Mouse (Mus musculus) layer of hippocampus, adult 2 months (tissue): ENCODE measurements around the gene Qk. TPM values are rescaled to one million over a fixed set of nuclear protein-coding genes. Genes with fewer than 3 reads are reported as not detected.

Experiments used
- DNase-seq, 2 experiments: peaks; one replicate each; pipeline ENCODE4 v3.0.0; 2022; ENCODE audit warnings: low spot score in 2 of 2
- H3K27ac ChIP-seq: fragments of 200-600 bp; 2 replicates; pipeline ENCODE4 v1.8.1; 2022
- H3K4me3 ChIP-seq: fragments of 200-600 bp; 2 replicates; pipeline ENCODE4 v1.8.1; 2022; ENCODE audit warnings: mild to moderate bottlenecking
- CTCF ChIP-seq: fragments of 200-600 bp; conservative IDR thresholded peaks from 2 replicates; pipeline ENCODE4 v1.8.1; 2022; ENCODE audit warnings: antibody characterized with exemption, mild to moderate bottlenecking, moderate library complexity
- long read RNA-seq, 2 experiments: library from polyadenylated mRNA; stranded (forward); transcript quantifications; one replicate each; pipeline ENCODE4 v2.0.0; 2021; ENCODE audit warnings: borderline mapping rate in 2 of 2
- total RNA-seq, 2 experiments: library from RNA; stranded (reverse); gene quantifications; 2 replicates each; pipeline ENCODE4 v1.2.3; 2021

The Qk gene
- 100 to 1,000 TPM; 364 to 385 TPM for total RNA-seq
- long read RNA-seq, experiment 1, full-length matches to known transcripts = 147 of 206 reads
- long read RNA-seq, experiment 1, partial matches to known transcripts = 8 of 206 reads
- long read RNA-seq, experiment 1, other reads (novel, unspliced or antisense) = 51 of 206 reads
- long read RNA-seq, experiment 2, full-length matches to known transcripts = 201 of 295 reads
- long read RNA-seq, experiment 2, partial matches to known transcripts = 11 of 295 reads
- long read RNA-seq, experiment 2, other reads (novel, unspliced or antisense) = 83 of 295 reads

DNA sequence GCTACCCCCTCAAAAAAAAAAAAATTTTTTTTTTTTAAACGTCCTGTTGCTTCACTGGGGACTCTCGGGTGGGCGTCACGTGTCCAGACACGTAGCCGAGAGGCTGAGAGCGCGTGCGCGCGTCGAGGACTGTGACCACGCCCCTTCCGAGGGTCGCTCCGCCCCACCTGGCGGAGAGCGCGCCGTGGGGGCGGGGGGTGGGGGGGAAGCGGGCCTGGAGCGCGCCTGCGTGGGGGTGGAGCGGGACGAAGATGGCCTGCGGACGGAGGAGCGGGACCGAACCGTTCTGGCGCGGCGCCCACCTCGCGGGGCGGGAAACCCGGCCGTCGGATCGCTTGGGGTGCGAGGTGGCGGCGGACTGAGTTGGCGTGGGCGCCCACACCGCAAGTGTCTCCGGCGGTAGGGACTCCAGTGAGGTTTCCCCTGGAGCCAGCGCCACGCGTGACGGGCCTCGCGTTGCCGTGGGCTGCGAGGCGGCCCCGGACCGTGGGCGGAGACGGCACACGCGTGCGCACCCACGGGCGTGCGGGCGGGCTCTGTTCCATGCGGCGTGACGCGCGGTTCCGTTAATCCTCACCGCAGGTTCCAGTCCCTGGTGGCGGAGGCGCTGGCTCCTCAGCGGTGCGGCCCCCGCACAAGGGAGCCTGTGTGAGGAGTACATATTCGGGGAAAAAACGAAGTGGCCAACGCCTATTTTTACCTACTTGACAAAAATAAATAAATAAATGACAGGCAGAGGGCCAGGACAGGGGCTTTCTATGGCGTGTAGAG, at the start of gene Qk:
Qk (minus strand) TSS at position 170 of the 771 bp plus-strand sequence.
- H3K4me3 ChIP-seq = peak within 1 kb of the TSS; percentile 88
- H3K27ac ChIP-seq = peak within 1 kb of the TSS; percentile 100
- peak; percentile 91 to 92 for DNase-seq
- TF ChIP-seq CTCF = peak; percentile 33; the same call in 1 of the 2 replicates

DNA sequence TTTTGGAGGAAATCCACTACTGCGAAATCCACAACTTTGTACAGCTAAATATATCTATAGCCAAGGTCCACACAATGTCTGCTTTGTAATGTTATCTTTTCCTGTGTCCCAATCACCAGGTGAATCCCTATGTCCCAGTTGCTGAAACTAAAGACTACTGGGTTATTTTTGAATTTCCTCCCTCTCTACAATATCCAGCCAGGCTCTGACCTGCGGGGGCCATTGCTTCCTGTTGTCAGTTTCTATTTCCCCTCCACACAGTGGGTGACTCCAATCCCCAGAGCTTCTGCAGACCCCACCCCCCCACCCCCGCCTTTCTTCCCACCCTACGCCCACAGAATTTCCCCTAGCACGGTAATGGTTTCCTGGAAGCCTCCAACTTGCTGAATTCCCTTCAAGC, 47.4 kb upstream of the Qk start:
- peak overlapping the region; percentile 51; the same call in 1 of the 2 replicates for H3K27ac ChIP-seq
- H3K4me3 ChIP-seq = no peak overlapping the region
- TF ChIP-seq CTCF = no peak
- DNase-seq = no peak

DNA sequence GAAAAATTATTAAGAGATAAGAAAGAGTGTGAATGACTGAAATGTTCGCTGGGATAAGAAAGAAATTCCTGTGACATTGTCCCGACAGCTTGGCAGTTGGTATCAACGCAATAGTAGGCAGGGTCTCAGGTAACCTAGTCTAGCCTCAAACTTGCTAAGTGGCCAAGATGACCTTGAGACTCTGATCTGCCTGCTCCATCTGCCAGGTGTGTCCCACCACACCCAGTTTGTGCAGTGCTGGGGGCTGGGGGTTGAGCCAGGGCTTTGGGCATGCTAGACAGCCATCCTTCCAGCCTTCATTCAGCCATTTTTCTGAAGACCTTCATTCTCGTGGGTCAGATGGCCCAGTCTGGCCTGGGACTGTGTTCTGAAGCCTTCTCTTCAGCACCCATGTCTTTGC, 46.9 kb upstream of the Qk start:
- no peak for TF ChIP-seq CTCF
- H3K4me3 ChIP-seq = no peak overlapping the region

DNA sequence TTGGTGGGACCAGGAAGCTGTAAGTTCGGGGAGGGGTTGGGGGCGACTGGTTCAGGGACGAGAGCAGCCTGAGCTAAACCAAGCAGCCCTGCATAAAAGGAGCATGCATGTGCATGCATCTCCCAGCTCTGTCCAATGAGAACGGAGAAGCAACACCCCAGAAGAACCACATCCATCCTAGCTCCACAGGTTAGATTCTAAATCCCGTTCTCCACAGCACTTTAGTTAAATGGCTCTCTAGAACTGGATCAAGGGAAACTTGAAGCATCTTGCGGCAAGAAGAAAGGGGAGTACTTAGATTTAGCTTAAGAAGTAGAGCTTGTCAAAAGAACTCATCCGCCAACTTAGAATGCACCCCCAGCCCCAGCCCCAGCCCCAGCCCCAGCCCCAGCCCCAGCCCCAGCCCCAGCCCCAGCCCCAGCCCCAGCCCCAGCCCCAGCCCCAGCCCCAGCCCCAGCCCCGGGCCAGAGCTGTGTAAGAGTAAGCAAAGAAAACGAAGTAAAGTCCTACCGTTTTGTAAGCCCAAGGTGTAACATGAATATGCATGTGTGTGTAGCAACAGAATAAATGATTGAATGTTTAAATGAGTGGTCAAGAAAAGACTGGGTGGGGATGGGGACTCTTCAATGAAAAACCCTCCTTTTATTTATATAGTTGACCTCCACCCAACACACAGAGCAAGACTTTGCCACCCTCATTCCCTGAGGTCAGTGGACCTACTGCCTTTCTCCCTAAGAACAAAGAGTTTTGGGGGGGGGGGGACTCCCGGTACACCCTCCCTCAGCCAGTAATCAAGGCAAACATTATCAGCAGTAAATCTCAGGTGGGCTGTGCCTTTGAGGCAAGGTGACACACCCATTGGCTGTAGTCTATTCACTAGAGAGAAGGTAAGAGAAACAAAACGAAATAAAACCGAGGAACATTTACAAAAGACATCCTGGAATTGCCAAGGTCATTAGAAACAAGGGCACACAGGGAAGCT, 46.1 kb upstream of the Qk start:
- no peak overlapping the region for H3K4me3 ChIP-seq
- TF ChIP-seq CTCF = no peak
- no peak overlapping the region for H3K27ac ChIP-seq
- no peak for DNase-seq

More for the DNA sequence above, 46.9 kb upstream of the Qk start:
- peak overlapping the region; percentile 51; the same call in 1 of the 2 replicates for H3K27ac ChIP-seq
- no peak for DNase-seq

DNA sequence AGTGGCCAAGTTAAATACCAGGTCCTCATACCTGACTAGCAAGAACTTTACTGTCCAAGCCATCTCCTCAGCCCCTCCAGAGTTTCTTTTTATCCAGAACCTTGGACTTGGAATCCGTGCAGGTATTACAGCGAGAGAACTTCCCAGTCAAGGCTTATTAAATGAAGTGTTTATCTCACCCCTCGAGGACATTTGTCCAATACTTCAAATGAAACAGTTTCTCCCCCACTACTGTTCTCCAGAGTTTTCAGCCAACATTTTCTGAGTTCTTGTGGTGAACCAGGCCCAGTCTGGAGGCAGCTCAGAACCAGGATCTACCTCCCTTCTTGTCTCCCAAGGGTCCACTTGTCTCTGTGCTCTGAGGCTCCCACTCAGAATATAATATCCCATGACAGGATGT, 43.5 kb upstream of the Qk start:
- Histone ChIP-seq H3K27ac (no peak overlapping the region), H3K4me3 (no peak overlapping the region)
- TF ChIP-seq CTCF = no peak
- DNase-seq = no peak

DNA sequence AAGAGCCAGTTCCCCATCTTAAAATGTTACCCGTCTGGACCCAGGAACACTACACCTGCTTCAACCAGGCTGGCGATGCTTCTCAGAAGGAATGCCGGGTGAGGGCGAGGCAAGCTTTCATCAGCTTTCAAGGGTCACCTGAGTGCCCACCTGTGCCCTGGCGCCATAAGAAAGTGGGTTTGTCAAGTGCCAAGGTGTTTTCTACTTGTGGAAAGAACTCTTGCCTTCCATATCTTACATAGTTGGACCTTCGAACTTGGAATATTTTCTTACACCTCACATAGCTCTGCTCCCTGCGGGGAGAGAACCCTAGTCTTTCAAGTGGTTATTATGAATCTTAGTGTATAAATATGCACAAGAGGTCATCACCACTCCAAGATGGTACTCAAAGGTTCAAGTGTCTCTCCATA, 42.2 kb upstream of the Qk start:
- DNase-seq = no peak
- Histone ChIP-seq H3K4me3 (no peak overlapping the region), H3K27ac (no peak overlapping the region)
- no peak for TF ChIP-seq CTCF

DNA sequence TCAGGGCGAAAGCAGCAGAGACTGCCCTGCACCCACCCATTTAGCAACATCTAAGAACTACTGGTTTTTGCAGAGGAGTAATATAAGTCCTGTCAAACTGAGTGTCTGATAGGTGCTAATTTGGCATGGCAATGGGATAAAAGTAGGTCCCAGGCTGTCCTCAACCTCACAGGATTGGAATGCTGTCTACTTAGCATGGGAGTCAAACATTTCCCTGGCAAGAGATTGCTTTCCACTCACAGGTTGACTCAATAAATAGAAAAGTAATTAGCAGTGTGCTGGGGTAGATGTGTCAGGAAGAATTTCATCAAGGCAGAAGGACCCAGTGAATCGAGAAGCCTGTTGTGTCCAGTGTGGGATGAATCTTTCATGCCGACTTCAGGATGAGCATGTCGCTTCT, 41.1 kb upstream of the Qk start:
- no peak for DNase-seq
- TF ChIP-seq CTCF = no peak
- peak overlapping the region; percentile 51; the same call in 1 of the 2 replicates for H3K27ac ChIP-seq
- H3K4me3 ChIP-seq = no peak overlapping the region

DNA sequence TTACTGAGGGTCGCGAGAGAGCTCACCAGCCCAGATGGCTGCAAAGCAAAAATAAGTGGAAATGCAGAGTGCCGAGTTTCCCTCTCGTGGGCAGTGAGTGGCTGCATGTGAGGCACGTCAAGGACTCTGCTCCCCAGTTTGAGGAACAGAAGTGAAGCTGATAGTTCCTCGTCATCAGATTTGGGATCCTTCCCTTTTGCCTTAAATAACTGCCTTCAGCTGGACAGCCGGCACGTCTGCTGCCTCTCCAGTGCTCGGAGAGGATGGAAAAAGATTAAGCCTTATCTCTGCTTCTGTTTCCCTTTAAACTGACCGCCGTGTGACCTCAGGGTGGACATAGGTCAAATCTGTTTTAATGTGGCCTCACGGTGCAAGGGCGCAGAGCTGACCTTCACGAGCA, 39.8 kb upstream of the Qk start:
- DNase-seq = no peak
- TF ChIP-seq CTCF = no peak
- Histone ChIP-seq H3K27ac (no peak overlapping the region), H3K4me3 (no peak overlapping the region)

DNA sequence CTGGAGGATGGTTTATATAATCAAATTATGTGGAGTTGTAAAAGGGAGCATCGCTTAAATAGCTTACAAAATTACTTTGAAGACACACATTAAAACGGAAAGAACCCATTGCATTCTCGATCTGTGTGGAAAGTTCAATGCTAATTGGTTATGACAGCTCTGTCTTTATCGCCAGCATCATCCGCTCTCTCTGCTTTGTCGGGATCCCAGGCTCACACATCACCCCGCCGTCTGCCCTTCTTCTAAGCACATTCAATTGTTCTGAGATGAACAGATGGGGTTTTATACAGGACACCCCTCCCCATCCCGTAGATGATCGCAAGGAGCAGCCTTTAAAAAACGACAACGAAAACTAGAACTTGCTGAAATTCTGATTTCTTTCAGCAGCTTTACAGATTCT, 37.7 kb upstream of the Qk start:
- no peak for TF ChIP-seq CTCF
- DNase-seq = peak in 1 of 2 experiments; percentile 39
- Histone ChIP-seq H3K4me3 (peak overlapping the region; percentile 38), H3K27ac (peak overlapping the region; percentile 62)

DNA sequence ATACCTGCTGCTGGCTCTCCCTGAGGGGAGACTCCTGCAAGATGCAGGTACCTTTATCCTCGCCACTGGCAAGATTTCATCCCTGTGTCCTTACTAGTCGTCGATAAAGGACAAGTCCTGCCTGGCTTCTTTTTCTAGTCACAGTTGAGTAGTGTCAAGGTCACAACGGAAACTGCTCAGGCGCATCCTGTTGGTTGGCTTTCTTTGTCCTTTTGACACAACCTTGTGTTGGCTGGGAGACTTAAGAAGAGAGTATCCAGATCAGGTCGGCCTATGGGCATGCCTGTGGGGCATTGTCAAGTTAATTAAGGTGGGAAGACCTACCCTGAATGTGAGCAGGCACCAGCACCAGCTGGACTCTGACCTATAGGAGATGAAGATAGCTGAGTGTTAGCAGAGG, 36.6 kb upstream of the Qk start:
- no peak for TF ChIP-seq CTCF
- Histone ChIP-seq H3K27ac (no peak overlapping the region), H3K4me3 (no peak overlapping the region)
- no peak for DNase-seq

DNA sequence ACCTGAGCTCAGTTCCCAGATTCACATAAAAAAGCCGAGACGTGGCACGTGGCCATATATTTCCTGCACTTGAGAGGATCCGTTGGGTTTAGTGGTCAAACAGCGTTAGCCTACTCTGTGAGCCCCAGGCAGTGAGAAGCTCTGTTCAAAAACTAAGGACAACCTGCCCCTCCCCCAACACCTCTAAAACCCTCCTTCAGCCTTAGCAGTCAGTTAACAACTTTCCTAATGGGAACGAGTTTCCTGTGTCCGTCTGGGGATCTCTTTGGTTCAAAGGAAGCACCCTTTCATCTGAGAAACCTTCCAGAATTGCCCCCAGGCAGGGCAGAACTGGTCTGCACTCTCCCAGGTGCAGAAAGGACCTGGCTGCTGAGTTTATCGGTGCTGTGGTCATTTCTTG, 36.1 kb upstream of the Qk start:
- H3K4me3 ChIP-seq = no peak overlapping the region
- no peak for TF ChIP-seq CTCF

DNA sequence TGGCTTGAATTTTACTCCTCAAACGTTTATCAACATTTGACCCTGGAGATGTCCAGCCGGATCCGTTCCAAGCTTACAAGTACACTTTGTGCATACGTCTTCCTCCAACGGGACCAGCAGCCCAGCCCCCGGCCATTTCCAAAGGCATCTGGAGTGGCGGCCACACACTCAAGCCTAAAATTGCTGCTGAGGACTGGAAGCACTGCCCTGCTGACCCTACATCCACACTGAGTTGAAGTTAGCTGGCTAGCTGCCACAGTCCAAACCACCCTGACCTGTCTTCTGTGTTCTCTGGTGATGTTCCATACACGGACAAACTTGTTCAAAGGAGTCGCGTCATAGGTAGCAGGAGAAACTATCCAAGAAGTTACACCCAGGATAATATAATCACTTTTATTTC, 18.6 kb upstream of the Qk start:
- no peak for DNase-seq
- Histone ChIP-seq H3K27ac (peak overlapping the region; percentile 92), H3K4me3 (no peak overlapping the region)
- no peak for TF ChIP-seq CTCF

More for the DNA sequence above, 36.1 kb upstream of the Qk start:
- no peak overlapping the region for H3K27ac ChIP-seq
- no peak for DNase-seq

DNA sequence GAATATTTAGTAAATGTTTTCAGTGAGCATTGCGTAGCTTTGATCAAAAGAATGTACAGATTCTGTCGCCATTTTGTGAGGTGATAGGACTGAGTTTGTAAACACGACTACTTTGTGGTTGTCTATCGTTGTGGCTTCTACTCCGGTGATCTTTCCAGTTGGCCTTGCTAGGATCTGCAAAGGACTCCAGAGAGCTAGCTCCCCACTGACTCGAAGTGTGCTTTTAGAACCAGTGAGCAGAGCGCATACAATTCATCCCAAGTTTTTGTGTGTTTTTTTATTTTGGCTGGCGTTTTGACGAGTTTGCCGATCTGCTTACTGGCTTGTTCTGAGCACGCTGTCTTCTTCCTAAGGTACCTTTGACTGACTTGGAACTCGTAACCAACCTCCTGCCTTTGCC, 16.9 kb upstream of the Qk start:
- peak overlapping the region; percentile 66 for H3K4me3 ChIP-seq
- DNase-seq = no peak
- H3K27ac ChIP-seq = peak overlapping the region; percentile 92
- no peak for TF ChIP-seq CTCF
